Mouse (Mus musculus) liver, embryonic 12.5 days (tissue): ENCODE measurements around the gene Tmub2. TPM values are rescaled to one million over a fixed set of nuclear protein-coding genes. Genes with fewer than 3 reads are reported as not detected.
"Not testable (repeated sequence)": the region's sequence is repeated elsewhere in the genome, so short reads cannot be mapped to it uniquely, and the experiment has no call there.

Source experiments
- ATAC-seq: fragments of 200-750 bp; cut with Nextera tagmentation; 2 replicates; pipeline ENCODE4 v1.8.0; 2017; ENCODE audit warnings: moderate number of reproducible peaks, mild to moderate bottlenecking, moderate library complexity
- H3K27ac ChIP-seq: fragments of 300-500 bp; sonication (generic); 2 replicates; pipeline ENCODE4 v1.5.1; 2016; ENCODE audit warnings: mild to moderate bottlenecking
- H3K27me3 ChIP-seq: fragments of 300-500 bp; sonication (generic); replicated peaks from 2 replicates; pipeline ENCODE4 v1.6.1; 2016; ENCODE audit warnings: mild to moderate bottlenecking, moderate library complexity
- H3K36me3 ChIP-seq: fragments of 300-500 bp; sonication (generic); 2 replicates; pipeline ENCODE4 v1.6.1; 2016; ENCODE audit warnings: mild to moderate bottlenecking, moderate library complexity
- H3K4me1 ChIP-seq: fragments of 300-500 bp; sonication (generic); 2 replicates; pipeline ENCODE4 v1.6.1; 2016
- H3K4me2 ChIP-seq: fragments of 300-500 bp; sonication (generic); 2 replicates; pipeline ENCODE4 v1.6.1; 2016; ENCODE audit warnings: mild to moderate bottlenecking, moderate library complexity
- H3K4me3 ChIP-seq: fragments of 300-500 bp; sonication (generic); 2 replicates; pipeline ENCODE4 v1.5.1; 2016; ENCODE audit warnings: mild to moderate bottlenecking, moderate library complexity
- H3K9ac ChIP-seq: fragments of 300-500 bp; sonication (generic); 2 replicates; pipeline ENCODE4 v1.6.1; 2016; ENCODE audit warnings: mild to moderate bottlenecking, moderate library complexity
- H3K9me3 ChIP-seq: fragments of 300-500 bp; sonication (generic); replicated peaks from 2 replicates; pipeline ENCODE4 v1.6.1; 2016; ENCODE audit warnings: mild to moderate bottlenecking, moderate library complexity
- WGBS: fragments of 180-500 bp; shearing (Covaris S2); methylation state at CpG from one replicate; pipeline ENCODE4 v1.1.7; 2016; ENCODE audit not compliant: insufficient replicate concordance; 5-methylcytosine and 5-hydroxymethylcytosine counted together
- polyA plus RNA-seq: library from polyadenylated mRNA; unstranded; fragments of >200 nt; fragmentation: Nextera tagmentation; extraction: Ambion mirVana; gene quantifications from 2 replicates; pipeline ENCODE4 v1.2.1, GENCODE M21; 2016

The Tmub2 gene
- polyA plus RNA-seq, 1 experiment from 2014 or later: 28.4 TPM

GRCm38 (mm10) chr11:102257514-102257913, 27.2 kb upstream of the Tmub2 start:
- Histone ChIP-seq H3K4me3 (no peak overlapping the region), H3K27me3 (no peaks in the 10 kb centered on the region), H3K27ac (no peak overlapping the region), H3K9me3 (no peaks in the 10 kb centered on the region), H3K4me1 (peaks cover 12% of the 10 kb centered on the region), H3K9ac (no peak overlapping the region), H3K36me3 (peaks cover 81% of the 10 kb centered on the region), H3K4me2 (no peak overlapping the region)
- WGBS: 63% methylated on average over 9 of the region's 9 CpGs
- no peak for ATAC-seq

DNA sequence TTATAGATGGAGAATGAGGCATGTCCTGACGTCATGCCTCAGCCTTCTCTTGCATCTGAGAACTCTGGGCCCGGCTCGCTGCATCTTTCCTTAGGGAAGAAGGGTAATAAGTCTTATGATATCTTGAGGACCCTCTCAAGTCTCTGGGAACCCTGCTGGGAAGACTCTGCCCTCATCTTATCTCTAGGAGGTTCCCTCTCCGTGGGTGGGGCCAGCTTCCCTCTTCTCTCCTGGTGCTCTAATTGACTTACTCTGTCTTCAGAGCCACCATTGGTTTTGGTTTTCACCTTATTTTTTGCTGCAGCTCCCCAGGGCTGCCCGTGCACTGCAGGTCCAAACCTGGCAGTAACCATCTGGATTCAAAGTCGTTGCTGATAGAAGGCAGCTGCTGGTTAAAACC, 26.6 kb upstream of the Tmub2 start:
- ATAC-seq: no peak
- no peak overlapping the region for H3K4me3 ChIP-seq
- no peaks in the 10 kb centered on the region for H3K27me3 ChIP-seq
- no peak overlapping the region; the same call in 1 of the 2 replicates for H3K27ac ChIP-seq
- 0 out of 2 replicates have a peak overlapping the region, but pooled peaks have one; percentile 8 for H3K9ac ChIP-seq
- H3K4me2 ChIP-seq: no peak overlapping the region
- 69% methylated on average over 6 of the region's 6 CpGs for WGBS
- no peaks in the 10 kb centered on the region for H3K9me3 ChIP-seq
- H3K36me3 ChIP-seq: peaks cover 83% of the 10 kb centered on the region
- peaks cover 12% of the 10 kb centered on the region for H3K4me1 ChIP-seq

- H3K4me3 ChIP-seq: no peak overlapping the region
- 0 out of 2 replicates have a peak overlapping the region, but pooled peaks have one; percentile 8 for H3K9ac ChIP-seq
- H3K4me1 ChIP-seq: peaks cover 12% of the 10 kb centered on the region
- ATAC-seq: no peak
- 82% methylated on average over 3 of the region's 3 CpGs for WGBS
- H3K9me3 ChIP-seq: no peaks in the 10 kb centered on the region
- H3K27me3 ChIP-seq: no peaks in the 10 kb centered on the region
- H3K4me2 ChIP-seq: no peak overlapping the region
- H3K27ac ChIP-seq: no peak overlapping the region
- peaks cover 87% of the 10 kb centered on the region for H3K36me3 ChIP-seq
These were observed 26.2 kb upstream of the Tmub2 start for GRCm38 (mm10) chr11:102258521-102258920.

- Histone ChIP-seq H3K9ac (no peak overlapping the region), H3K36me3 (peaks cover 68% of the 10 kb centered on the region), H3K4me1 (peaks cover 16% of the 10 kb centered on the region), H3K27me3 (no peaks in the 10 kb centered on the region), H3K9me3 (no peaks in the 10 kb centered on the region), H3K4me3 (no peak overlapping the region), H3K4me2 (no peak overlapping the region), H3K27ac (no peak overlapping the region)
- 85% methylated on average over 7 of the region's 7 CpGs for WGBS
- no peak for ATAC-seq
These were observed 21.5 kb upstream of the Tmub2 start for GRCm38 (mm10) chr11:102263211-102263610.

DNA sequence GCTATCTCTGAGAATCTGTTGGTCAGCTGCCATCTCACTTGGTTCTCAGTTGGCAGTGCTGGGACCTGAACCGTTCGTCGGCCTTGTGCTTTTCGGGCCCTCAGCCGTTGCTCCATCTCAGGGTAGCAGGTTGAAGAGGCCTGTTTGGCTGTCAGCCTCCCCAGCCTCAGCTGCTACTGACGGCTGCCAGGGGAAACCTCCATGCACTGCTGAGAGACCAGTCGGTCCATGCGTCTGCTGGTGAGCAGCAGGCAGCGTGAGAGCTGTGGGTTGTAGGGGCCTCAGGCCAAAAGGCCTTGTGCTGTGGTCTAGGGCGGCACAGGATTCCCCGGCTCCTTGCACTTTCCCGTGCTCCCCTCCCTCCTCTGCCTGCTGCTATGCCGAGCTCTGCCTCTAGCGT, 18.9 kb upstream of the Tmub2 start:
- Histone ChIP-seq H3K9ac (no peak overlapping the region), H3K9me3 (no peaks in the 10 kb centered on the region), H3K4me2 (no peak overlapping the region), H3K4me1 (peaks cover 13% of the 10 kb centered on the region; the same call in 1 of the 2 replicates), H3K36me3 (peaks cover 44% of the 10 kb centered on the region), H3K4me3 (no peak overlapping the region), H3K27ac (no peak overlapping the region), H3K27me3 (no peaks in the 10 kb centered on the region; the same call in 1 of the 2 replicates)
- no peak for ATAC-seq
- WGBS: 67% methylated on average over 14 of the region's 14 CpGs

DNA sequence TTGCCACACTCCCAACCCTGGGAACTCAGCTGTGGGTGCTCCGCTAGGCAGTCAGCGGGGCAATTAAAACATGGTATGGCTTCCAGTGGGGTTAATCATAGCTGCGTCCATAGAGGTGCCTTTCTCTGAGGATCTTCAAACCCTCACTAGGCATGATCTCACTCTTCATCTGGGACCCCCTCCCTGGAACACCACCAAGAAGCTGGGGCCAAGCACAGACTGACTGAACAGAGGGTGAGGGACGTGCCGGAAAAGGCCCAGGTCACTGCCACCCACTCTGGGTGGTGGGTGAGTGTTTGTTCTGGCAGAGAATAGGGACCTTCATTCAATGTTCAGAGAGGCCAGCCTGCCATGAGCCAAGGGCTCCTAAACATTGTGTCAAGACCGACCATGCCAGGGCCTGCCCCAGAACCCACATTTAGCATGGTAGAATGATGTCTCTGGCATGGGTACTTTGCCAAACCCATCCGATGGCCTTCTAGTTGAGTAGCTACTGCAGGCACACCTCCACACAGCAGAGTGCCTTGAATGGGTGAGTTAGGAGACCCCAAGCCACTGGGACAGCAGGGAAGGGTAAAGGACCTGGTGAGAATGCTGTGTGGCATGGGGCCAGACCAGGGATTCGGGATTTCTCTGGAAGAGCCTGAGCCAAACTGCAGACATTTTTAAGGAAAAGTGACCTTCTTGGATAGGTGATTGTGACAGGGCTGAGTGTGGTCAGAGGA, 17.9 kb upstream of the Tmub2 start:
- no peaks in the 10 kb centered on the region; the same call in 1 of the 2 replicates for H3K27me3 ChIP-seq
- peaks cover 35% of the 10 kb centered on the region for H3K36me3 ChIP-seq
- H3K27ac ChIP-seq: no peak overlapping the region
- no peaks in the 10 kb centered on the region for H3K9me3 ChIP-seq
- 81% methylated on average over 8 of the region's 8 CpGs for WGBS
- no peak overlapping the region for H3K9ac ChIP-seq
- H3K4me3 ChIP-seq: no peak overlapping the region
- H3K4me2 ChIP-seq: 0 out of 2 replicates have a peak overlapping the region, but pooled peaks have one; percentile 23
- ATAC-seq: no peak
- peaks cover 13% of the 10 kb centered on the region; the same call in 1 of the 2 replicates for H3K4me1 ChIP-seq

DNA sequence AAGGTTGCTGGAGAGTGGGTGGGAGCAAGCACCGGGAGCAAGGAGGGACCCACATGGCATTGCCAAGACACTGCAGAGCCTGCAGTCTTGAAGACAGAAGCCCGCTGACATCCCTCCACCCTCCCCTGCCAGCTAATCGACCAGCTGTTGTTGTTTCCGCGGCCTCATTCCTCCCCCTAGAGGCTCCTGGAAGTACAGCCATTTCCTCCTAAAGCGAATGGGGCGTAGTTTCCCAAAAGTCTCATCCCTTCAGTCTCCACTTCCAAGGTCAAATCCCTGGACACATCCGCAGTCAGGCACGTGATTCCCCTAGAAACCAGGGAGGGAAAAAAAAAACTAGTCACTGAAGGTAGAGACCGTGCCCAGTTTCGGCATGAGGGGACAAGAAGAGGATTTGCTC, 17.3 kb upstream of the Tmub2 start:
- H3K4me1 ChIP-seq: peaks cover 13% of the 10 kb centered on the region; the same call in 1 of the 2 replicates
- no peak overlapping the region for H3K4me3 ChIP-seq
- H3K9me3 ChIP-seq: no peaks in the 10 kb centered on the region
- H3K27me3 ChIP-seq: no peaks in the 10 kb centered on the region; the same call in 1 of the 2 replicates
- H3K27ac ChIP-seq: no peak overlapping the region
- H3K9ac ChIP-seq: no peak overlapping the region
- ATAC-seq: 0 out of 2 replicates have a peak, but pooled peaks have one; percentile 21
- 8% methylated on average over 11 of the region's 11 CpGs for WGBS
- H3K36me3 ChIP-seq: peaks cover 28% of the 10 kb centered on the region
- H3K4me2 ChIP-seq: 0 out of 2 replicates have a peak overlapping the region, but pooled peaks have one; percentile 23

- no peak for ATAC-seq
- H3K4me3 ChIP-seq: no peak within 1 kb of the TSS
- WGBS: 72% methylated on average over 12 of the region's 12 CpGs
- no peaks in the 10 kb centered on the region for H3K9me3 ChIP-seq
- H3K4me2 ChIP-seq: no peak within 1 kb of the TSS
- no peak within 1 kb of the TSS for H3K9ac ChIP-seq
- peaks cover 13% of the 10 kb centered on the region; the same call in 1 of the 2 replicates for H3K4me1 ChIP-seq
- H3K27ac ChIP-seq: no peak within 1 kb of the TSS
- no peaks in the 10 kb centered on the region; the same call in none of the 2 replicates for H3K27me3 ChIP-seq
- H3K36me3 ChIP-seq: peaks cover 17% of the 10 kb centered on the region
These were observed 16.0 kb upstream of the Tmub2 start, which contains the start of gene Asb16 for GRCm38 (mm10) chr11:102268520-102269244. Gene Asb16 (plus strand): TSS chr11:102268743.

DNA sequence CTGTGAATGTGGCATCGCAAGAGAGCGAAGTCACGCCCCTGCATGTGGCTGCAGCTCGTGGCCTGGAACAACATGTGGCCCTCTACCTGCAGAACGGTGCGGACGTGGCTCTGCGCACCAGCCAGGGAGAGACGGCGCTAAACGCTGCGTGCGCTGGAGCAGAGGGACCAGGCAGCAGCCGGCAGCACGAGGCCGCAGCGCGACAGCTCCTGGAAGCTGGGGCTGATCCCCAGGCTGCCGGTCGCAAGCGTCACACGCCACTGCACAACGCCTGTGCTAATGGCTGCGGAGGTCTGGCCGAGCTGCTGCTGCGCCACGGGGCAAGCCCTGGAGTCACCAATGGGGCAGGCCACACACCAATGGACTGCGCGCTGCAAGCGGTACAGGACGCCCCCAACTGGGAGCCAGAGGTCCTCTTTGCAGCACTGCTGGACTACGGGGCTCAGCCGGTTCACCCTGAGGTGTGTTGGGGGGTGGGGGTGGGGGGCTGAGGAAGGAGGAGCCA, 8.3 kb upstream of the Tmub2 start:
- no peaks in the 10 kb centered on the region for H3K36me3 ChIP-seq
- peak; percentile 67 for ATAC-seq
- 3% methylated on average over 33 of the region's 33 CpGs for WGBS
- peaks cover 12% of the 10 kb centered on the region for H3K4me1 ChIP-seq
- H3K9ac ChIP-seq: peak overlapping the region; percentile 66
- peaks cover 16% of the 10 kb centered on the region for H3K27me3 ChIP-seq
- H3K4me3 ChIP-seq: peak overlapping the region; percentile 37
- no peaks in the 10 kb centered on the region for H3K9me3 ChIP-seq
- H3K4me2 ChIP-seq: peak overlapping the region; percentile 68
- H3K27ac ChIP-seq: no peak overlapping the region

- Histone ChIP-seq H3K27ac (no peak overlapping the region), H3K4me2 (no peak overlapping the region), H3K27me3 (peaks cover 16% of the 10 kb centered on the region), H3K36me3 (no peaks in the 10 kb centered on the region), H3K4me3 (no peak overlapping the region), H3K4me1 (peaks cover 12% of the 10 kb centered on the region), H3K9me3 (no peaks in the 10 kb centered on the region), H3K9ac (no peak overlapping the region)
- no peak for ATAC-seq
- 82% methylated on average over 9 of the region's 12 CpGs for WGBS
These were observed 7.0 kb upstream of the Tmub2 start for GRCm38 (mm10) chr11:102277754-102278153.

GRCm38 (mm10) chr11:102279595-102279994, 5.1 kb upstream of the Tmub2 start:
- Histone ChIP-seq H3K4me3 (no peak overlapping the region), H3K36me3 (no peaks in the 10 kb centered on the region), H3K27me3 (peaks cover 16% of the 10 kb centered on the region), H3K4me1 (peaks cover 18% of the 10 kb centered on the region), H3K9me3 (no peaks in the 10 kb centered on the region), H3K27ac (no peak overlapping the region), H3K4me2 (no peak overlapping the region), H3K9ac (no peak overlapping the region)
- no peak for ATAC-seq
- WGBS: 81% methylated on average over 3 of the region's 3 CpGs

GRCm38 (mm10) chr11:102280267-102280666, 4.5 kb upstream of the Tmub2 start:
- not testable (repeated sequence) for H3K9me3 ChIP-seq, H3K4me3 ChIP-seq, H3K36me3 ChIP-seq, ATAC-seq, H3K9ac ChIP-seq, H3K27ac ChIP-seq, H3K4me2 ChIP-seq
- H3K4me1 ChIP-seq: peaks cover 18% of the 10 kb centered on the region
- H3K27me3 ChIP-seq: peaks cover 16% of the 10 kb centered on the region
- WGBS: 64% methylated on average over 6 of the region's 6 CpGs
